Mouse (Mus musculus): ENCODE results near the gene Esrp2. TPM values are rescaled to one million over a fixed set of nuclear protein-coding genes. Genes with fewer than 3 reads are reported as not detected.

The Esrp2 gene
- polyA plus RNA-seq (2015; fragmentation: Nextera tagmentation; extraction: Ambion mirVana) = 0.37 and 0.42 TPM in 2 replicates

DNA sequence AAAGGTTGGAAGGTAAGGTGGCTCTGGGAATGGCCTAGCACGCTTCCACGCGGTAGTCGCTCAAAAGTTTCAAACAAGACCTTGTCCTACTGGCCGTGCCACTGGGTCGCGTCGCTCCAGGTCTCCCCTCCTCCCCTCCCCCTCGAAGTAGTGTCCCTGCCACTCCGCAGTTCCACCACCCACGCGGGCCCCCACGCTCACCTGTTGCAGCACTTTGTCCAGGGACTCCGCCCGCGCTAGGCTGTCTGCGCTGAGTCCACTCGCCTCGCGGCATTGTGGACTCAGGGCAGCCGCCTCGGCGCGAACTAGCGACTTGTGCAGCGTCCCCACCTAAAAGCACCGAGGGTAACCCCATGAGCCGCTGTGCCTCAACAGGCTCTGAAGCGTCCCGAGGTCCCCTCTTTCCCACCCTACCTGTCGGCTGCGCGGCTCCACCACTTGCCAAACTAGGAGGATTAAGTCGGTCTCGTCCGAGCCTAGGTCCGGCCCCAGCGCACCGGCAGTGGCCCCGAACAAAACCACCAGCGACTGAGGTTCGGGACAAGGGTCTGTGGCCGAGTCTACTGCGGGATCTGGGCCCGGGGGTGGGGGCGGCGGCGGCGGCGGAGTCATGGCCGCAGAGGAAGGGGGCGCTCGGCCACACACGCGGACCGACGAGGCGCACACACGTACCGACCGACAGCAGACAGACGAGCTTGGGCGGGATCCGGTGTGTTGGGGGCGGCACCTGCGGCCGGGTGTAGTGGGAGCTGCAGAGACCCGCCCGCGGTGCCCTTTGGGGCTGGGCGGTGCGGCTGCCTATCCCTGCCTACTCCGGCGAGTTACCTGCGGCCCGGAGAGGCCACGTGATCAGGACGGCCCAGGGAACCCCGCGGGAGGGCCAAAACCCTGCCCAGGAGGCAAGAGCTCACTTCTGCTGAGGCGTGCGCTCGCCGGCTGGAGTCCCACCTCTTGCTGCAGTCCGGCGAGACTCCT lies at the start of gene Esrp2:
Esrp2 (minus strand) TSS at position 819 of the 975 bp plus-strand sequence.
- no peak for ATAC-seq
- 1% methylated on average over 85 of the region's 86 CpGs for WGBS
- Histone ChIP-seq H3K4me2 (ENCODE audit: low read length) (peak within 1 kb of the TSS; percentile 70), H3K4me1 (replicated peaks; ENCODE audit: control insufficient read depth, insufficient read depth, low read length) (peaks cover 17% of the 10 kb centered on the region), H3K9me3 (ENCODE audit: control insufficient read depth, low read length) (no peaks in the 10 kb centered on the region), H3K9ac (replicated peaks; ENCODE audit: low read depth, low read length) (peak within 1 kb of the TSS; percentile 48), H3K27ac (ENCODE audit: low read length) (no peak within 1 kb of the TSS), H3K36me3 (ENCODE audit: control insufficient read depth, insufficient read depth) (no peaks in the 10 kb centered on the region), H3K4me3 (replicated peaks; ENCODE audit: low read length) (peak within 1 kb of the TSS; percentile 45), H3K27me3 (replicated peaks; ENCODE audit: control insufficient read depth, insufficient read depth, low read length) (peaks cover 53% of the 10 kb centered on the region)

DNA sequence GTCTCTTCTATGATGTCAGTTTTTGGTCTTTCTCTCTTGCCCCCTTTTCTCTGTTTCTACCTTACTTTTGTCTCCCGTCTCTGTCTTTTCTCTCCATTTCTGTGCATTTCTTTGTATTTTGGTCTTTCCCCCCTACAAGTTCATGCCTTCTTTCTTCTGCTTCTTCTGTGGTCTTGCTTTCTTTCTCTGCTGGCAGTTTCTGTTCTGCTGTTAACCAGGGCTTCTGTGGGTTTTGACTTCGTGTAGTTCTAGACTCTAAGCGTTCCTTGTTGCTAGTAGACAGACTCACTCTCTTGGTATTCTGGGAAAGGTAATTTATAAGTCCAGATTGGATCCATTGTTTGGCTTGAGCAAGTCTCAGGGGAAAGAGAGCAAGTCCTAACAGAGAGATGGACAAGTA lies 49.6 kb upstream of the Esrp2 start:
- H3K9me3 ChIP-seq (ENCODE audit: control insufficient read depth, low read length) = no peaks in the 10 kb centered on the region
- no peak overlapping the region for H3K9ac ChIP-seq (replicated peaks; ENCODE audit: low read depth, low read length)
- H3K4me3 ChIP-seq (replicated peaks; ENCODE audit: low read length) = no peak overlapping the region
- no peak for ATAC-seq
- peaks cover 3% of the 10 kb centered on the region; the same call in 1 of the 2 replicates for H3K4me1 ChIP-seq (replicated peaks; ENCODE audit: control insufficient read depth, insufficient read depth, low read length)
- no peak overlapping the region for H3K27ac ChIP-seq (ENCODE audit: low read length)
- WGBS = 92% methylated on average over 3 of the region's 3 CpGs
- H3K27me3 ChIP-seq (replicated peaks; ENCODE audit: control insufficient read depth, insufficient read depth, low read length) = no peaks in the 10 kb centered on the region
- 0 out of 2 replicates have a peak, but pooled peaks cover 8% of the 10 kb centered on the region for H3K36me3 ChIP-seq (ENCODE audit: control insufficient read depth, insufficient read depth)
- H3K4me2 ChIP-seq (ENCODE audit: low read length) = no peak overlapping the region

DNA sequence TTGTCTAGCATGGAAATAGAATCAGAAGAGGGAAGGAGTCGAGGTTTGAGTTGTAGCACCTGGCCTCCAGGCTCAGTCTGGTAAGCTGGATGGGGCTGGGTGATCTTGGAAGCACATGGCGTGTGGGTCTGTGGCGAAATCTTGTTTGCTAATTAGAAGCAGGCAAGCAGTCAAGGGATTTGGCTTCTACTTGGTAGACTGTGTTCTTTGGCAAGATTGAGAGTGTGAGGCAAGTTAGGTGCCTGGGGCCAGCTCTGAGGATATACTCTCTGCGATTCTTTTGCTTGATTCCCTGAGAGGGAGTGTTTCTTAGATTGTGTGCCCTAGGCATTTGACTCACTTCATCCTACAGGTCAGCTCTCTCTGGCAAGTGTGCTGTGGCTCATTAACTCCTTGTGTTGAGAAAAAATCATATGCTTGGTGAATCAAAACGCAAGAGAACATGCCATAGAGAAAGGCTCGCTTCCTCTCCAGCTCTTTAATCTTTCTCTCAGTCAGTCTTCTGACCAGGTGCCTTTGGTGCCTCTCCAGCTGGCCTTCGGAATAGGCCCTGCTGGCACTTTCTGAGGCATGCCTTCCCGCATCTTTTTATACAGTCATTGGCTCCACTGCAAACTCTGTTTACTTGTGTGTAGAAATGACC lies 49.0 kb upstream of the Esrp2 start:
- Histone ChIP-seq H3K9ac (replicated peaks; ENCODE audit: low read depth, low read length) (no peak overlapping the region), H3K4me3 (replicated peaks; ENCODE audit: low read length) (no peak overlapping the region), H3K27ac (ENCODE audit: low read length) (no peak overlapping the region; the same call in 1 of the 2 replicates), H3K36me3 (ENCODE audit: control insufficient read depth, insufficient read depth) (0 out of 2 replicates have a peak, but pooled peaks cover 8% of the 10 kb centered on the region), H3K4me1 (replicated peaks; ENCODE audit: control insufficient read depth, insufficient read depth, low read length) (peaks cover 3% of the 10 kb centered on the region; the same call in 1 of the 2 replicates), H3K4me2 (ENCODE audit: low read length) (no peak overlapping the region), H3K27me3 (replicated peaks; ENCODE audit: control insufficient read depth, insufficient read depth, low read length) (no peaks in the 10 kb centered on the region), H3K9me3 (ENCODE audit: control insufficient read depth, low read length) (no peaks in the 10 kb centered on the region)
- peak; percentile 82 for ATAC-seq
- 60% methylated on average over 8 of the region's 8 CpGs for WGBS

DNA sequence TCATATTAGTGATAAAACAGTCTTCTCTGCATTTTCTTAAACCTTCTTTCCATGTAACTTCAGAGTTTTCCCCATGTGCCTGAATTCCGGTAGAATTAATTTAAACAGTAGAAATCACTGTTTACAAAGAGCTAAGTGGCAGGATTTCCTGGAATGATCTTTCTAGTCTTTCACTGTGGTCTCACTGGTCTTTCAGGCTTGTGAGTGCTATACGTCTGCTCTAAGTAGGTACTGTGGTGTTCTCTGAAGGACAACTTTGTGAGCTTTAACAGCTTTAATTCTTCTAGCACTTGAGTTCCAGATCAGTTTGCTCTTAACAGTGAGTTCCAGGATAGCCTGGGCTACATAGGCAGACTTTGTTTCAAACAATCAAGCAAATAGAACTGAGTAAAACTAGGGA lies 41.7 kb upstream of the Esrp2 start:
- Histone ChIP-seq H3K4me3 (replicated peaks; ENCODE audit: low read length) (no peak overlapping the region), H3K9ac (replicated peaks; ENCODE audit: low read depth, low read length) (no peak overlapping the region), H3K4me1 (replicated peaks; ENCODE audit: control insufficient read depth, insufficient read depth, low read length) (peaks cover 7% of the 10 kb centered on the region), H3K36me3 (ENCODE audit: control insufficient read depth, insufficient read depth) (no peaks in the 10 kb centered on the region), H3K27ac (ENCODE audit: low read length) (no peak overlapping the region), H3K9me3 (ENCODE audit: control insufficient read depth, low read length) (no peaks in the 10 kb centered on the region), H3K27me3 (replicated peaks; ENCODE audit: control insufficient read depth, insufficient read depth, low read length) (no peaks in the 10 kb centered on the region), H3K4me2 (ENCODE audit: low read length) (no peak overlapping the region)
- WGBS = 70% methylated on average over 2 of the region's 2 CpGs
- ATAC-seq = no peak

DNA sequence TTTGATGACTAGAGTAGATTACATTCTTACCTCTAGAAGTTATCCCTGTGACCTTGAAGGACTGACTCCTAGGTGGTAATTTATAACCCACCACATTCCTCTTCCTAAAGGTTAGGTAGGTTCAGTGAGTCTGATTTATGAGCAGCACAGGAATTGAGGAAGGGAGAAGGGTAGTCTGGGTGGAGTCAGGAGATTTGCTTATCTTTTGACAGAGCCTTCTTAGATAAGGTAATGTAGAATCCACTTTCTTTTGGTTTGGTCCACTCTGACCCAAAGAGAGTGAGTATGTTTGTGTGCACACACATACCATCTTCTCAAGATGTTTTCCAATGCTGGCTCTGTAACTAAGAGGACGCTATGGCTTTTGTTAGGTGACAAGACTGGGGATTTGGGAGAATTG lies 40.8 kb upstream of the Esrp2 start:
- Histone ChIP-seq H3K4me3 (replicated peaks; ENCODE audit: low read length) (no peak overlapping the region), H3K4me2 (ENCODE audit: low read length) (no peak overlapping the region), H3K27ac (ENCODE audit: low read length) (no peak overlapping the region), H3K36me3 (ENCODE audit: control insufficient read depth, insufficient read depth) (no peaks in the 10 kb centered on the region), H3K4me1 (replicated peaks; ENCODE audit: control insufficient read depth, insufficient read depth, low read length) (peaks cover 7% of the 10 kb centered on the region), H3K9ac (replicated peaks; ENCODE audit: low read depth, low read length) (no peak overlapping the region), H3K9me3 (ENCODE audit: control insufficient read depth, low read length) (no peaks in the 10 kb centered on the region), H3K27me3 (replicated peaks; ENCODE audit: control insufficient read depth, insufficient read depth, low read length) (no peaks in the 10 kb centered on the region)
- WGBS = 78% methylated on average over 1 of the region's 1 CpGs
- no peak for ATAC-seq

DNA sequence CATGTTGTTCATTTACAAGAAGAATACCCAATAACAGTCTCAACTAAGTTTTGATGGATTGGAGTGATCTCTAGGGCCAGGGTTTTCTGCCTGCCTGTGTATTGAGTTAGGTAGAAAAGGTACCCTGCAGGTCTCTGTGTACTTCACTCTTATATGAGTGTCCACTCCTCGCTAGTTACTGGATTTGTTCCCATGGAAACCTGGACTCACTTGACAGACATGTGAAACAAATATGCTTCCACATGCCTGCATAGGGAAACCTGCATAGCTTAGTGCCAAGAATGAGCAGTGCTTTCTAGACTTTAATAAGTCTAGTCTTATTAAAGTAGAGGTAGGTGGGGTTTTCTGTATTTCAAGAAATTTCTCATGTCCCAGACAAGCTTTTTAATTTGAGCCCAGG lies 40.1 kb upstream of the Esrp2 start:
- no peak overlapping the region for H3K27ac ChIP-seq (ENCODE audit: low read length)
- peaks cover 7% of the 10 kb centered on the region for H3K4me1 ChIP-seq (replicated peaks; ENCODE audit: control insufficient read depth, insufficient read depth, low read length)
- H3K4me3 ChIP-seq (replicated peaks; ENCODE audit: low read length) = no peak overlapping the region
- H3K4me2 ChIP-seq (ENCODE audit: low read length) = no peak overlapping the region
- no peak for ATAC-seq
- no peaks in the 10 kb centered on the region for H3K9me3 ChIP-seq (ENCODE audit: control insufficient read depth, low read length)
- no peak overlapping the region for H3K9ac ChIP-seq (replicated peaks; ENCODE audit: low read depth, low read length)
- 7% methylated on average over 1 of the region's 1 CpGs for WGBS
- H3K36me3 ChIP-seq (ENCODE audit: control insufficient read depth, insufficient read depth) = no peaks in the 10 kb centered on the region
- no peaks in the 10 kb centered on the region for H3K27me3 ChIP-seq (replicated peaks; ENCODE audit: control insufficient read depth, insufficient read depth, low read length)

DNA sequence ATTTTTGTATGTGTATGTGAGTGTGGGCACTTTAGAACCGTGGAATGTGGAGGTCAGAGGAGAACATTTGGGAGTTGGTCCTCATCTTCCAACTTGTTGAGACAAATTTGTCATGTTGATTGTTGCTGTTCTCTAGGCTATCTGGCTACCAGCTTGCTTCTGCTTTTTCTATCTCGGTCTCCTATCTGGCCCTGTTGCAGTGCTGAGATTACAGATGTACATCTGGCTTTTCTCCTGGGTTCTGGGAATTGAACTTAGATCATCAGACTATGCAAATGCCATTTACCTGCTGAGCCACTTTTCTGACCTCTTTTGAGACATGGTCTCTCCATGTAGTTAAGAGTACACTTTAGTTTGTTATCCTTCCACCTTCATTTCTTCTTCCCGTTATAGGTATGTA lies 36.8 kb upstream of the Esrp2 start:
- no peaks in the 10 kb centered on the region for H3K9me3 ChIP-seq (ENCODE audit: control insufficient read depth, low read length)
- ATAC-seq = no peak
- H3K36me3 ChIP-seq (ENCODE audit: control insufficient read depth, insufficient read depth) = no peaks in the 10 kb centered on the region
- no peaks in the 10 kb centered on the region for H3K27me3 ChIP-seq (replicated peaks; ENCODE audit: control insufficient read depth, insufficient read depth, low read length)
- H3K9ac ChIP-seq (replicated peaks; ENCODE audit: low read depth, low read length) = no peak overlapping the region
- no peak overlapping the region for H3K4me2 ChIP-seq (ENCODE audit: low read length)
- H3K4me1 ChIP-seq (replicated peaks; ENCODE audit: control insufficient read depth, insufficient read depth, low read length) = peaks cover 17% of the 10 kb centered on the region
- no peak overlapping the region for H3K4me3 ChIP-seq (replicated peaks; ENCODE audit: low read length)
- WGBS = 96% methylated on average over 3 of the region's 3 CpGs
- no peak overlapping the region for H3K27ac ChIP-seq (ENCODE audit: low read length)

DNA sequence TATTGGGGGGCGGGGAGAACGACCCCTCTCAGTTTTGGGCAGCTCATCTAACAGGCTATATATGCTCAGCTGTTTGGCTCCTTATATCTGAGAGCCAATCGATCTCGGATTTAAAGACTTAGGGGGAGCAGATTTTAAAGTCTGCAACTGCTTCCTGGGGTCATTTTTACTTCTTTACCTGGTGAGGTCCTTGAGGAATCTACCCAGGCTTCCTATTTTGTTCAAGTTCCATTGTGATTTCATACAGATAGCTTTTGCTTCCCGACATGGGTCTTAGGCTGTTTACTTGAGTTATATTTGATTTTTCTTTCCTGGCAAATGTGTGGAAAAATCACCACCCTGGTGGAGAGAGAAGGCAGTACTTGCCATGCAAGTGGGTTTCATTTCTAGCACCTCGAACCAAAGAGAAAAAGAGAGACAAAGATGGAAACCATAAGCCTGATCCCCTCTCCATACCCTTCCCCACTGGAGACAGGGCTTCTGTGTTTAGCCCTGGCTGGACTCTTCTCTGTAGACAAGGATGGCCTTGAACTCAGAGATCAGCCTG lies 33.2 kb upstream of the Esrp2 start:
- no peak for ATAC-seq
- Histone ChIP-seq H3K27me3 (replicated peaks; ENCODE audit: control insufficient read depth, insufficient read depth, low read length) (no peaks in the 10 kb centered on the region), H3K4me1 (replicated peaks; ENCODE audit: control insufficient read depth, insufficient read depth, low read length) (peaks cover 13% of the 10 kb centered on the region), H3K4me2 (ENCODE audit: low read length) (peak overlapping the region; percentile 74), H3K27ac (ENCODE audit: low read length) (no peak overlapping the region), H3K4me3 (replicated peaks; ENCODE audit: low read length) (peak overlapping the region; percentile 87), H3K9ac (replicated peaks; ENCODE audit: low read depth, low read length) (peak overlapping the region; percentile 95), H3K9me3 (ENCODE audit: control insufficient read depth, low read length) (no peaks in the 10 kb centered on the region), H3K36me3 (ENCODE audit: control insufficient read depth, insufficient read depth) (no peaks in the 10 kb centered on the region)
- 33% methylated on average over 6 of the region's 6 CpGs for WGBS
